Mouse (Mus musculus): ENCODE measurements at regions not wholly inside any gene's neighbourhood (a gene's known extent, or its start where the extent isn't known, plus 50 kb on each side); places are given as distances from the start of the nearest gene placed in this dataset.
A peak's percentile ranks its signal among the peaks of the same experiment; 100 is the strongest.

GRCm38 (mm10) chr14:73453164-73453563 is 56.7 kb upstream of the Med4 start:
- peak overlapping the region; percentile 41; the same call in 1 of the 2 replicates for H3K27ac ChIP-seq (ENCODE audit: low read length)
- H3K9me3 ChIP-seq (replicated peaks; ENCODE audit: control insufficient read depth, low read length), result no peaks in the 10 kb centered on the region
- H3K4me1 ChIP-seq (ENCODE audit: control insufficient read depth, insufficient read depth, low read length), result 0 out of 2 replicates have a peak, but pooled peaks cover 4% of the 10 kb centered on the region
- WGBS, result 50% methylated on average over 12 of the region's 12 CpGs
- H3K4me3 ChIP-seq (replicated peaks; ENCODE audit: low read length), result no peak overlapping the region
- no peak overlapping the region for H3K4me2 ChIP-seq (ENCODE audit: low read depth, low read length)
- H3K36me3 ChIP-seq (ENCODE audit: control insufficient read depth, insufficient read depth, low read length), result no peaks in the 10 kb centered on the region
- no peaks in the 10 kb centered on the region for H3K27me3 ChIP-seq (ENCODE audit: control insufficient read depth, insufficient read depth, low read length)
- no peak overlapping the region for H3K9ac ChIP-seq (ENCODE audit: low read length)
- peak; percentile 75 for ATAC-seq (ENCODE audit: insufficient read depth, low FRiP score)

GRCm38 (mm10) chr14:73452321-73453082 is 57.3 kb upstream of the Med4 start:
- Histone ChIP-seq H3K27ac (ENCODE audit: low read length) (peak overlapping the region; percentile 41; the same call in 1 of the 2 replicates), H3K4me1 (ENCODE audit: control insufficient read depth, insufficient read depth, low read length) (0 out of 2 replicates have a peak, but pooled peaks cover 4% of the 10 kb centered on the region), H3K36me3 (ENCODE audit: control insufficient read depth, insufficient read depth, low read length) (no peaks in the 10 kb centered on the region), H3K9me3 (replicated peaks; ENCODE audit: control insufficient read depth, low read length) (no peaks in the 10 kb centered on the region), H3K9ac (ENCODE audit: low read length) (no peak overlapping the region), H3K4me3 (replicated peaks; ENCODE audit: low read length) (no peak overlapping the region), H3K27me3 (ENCODE audit: control insufficient read depth, insufficient read depth, low read length) (no peaks in the 10 kb centered on the region), H3K4me2 (ENCODE audit: low read depth, low read length) (no peak overlapping the region)
- 65% methylated on average over 7 of the region's 7 CpGs for WGBS
- no peak for ATAC-seq (ENCODE audit: insufficient read depth, low FRiP score)

- H3K4me1 ChIP-seq (ENCODE audit: control insufficient read depth, insufficient read depth, low read length), result 0 out of 2 replicates have a peak, but pooled peaks cover 6% of the 10 kb centered on the region
These were observed 58.4 kb upstream of the Med4 start for GRCm38 (mm10) chr14:73451291-73452045.

GRCm38 (mm10) chr14:73449901-73450495 is 59.8 kb upstream of the Med4 start:
- Histone ChIP-seq H3K36me3 (ENCODE audit: control insufficient read depth, insufficient read depth, low read length) (no peaks in the 10 kb centered on the region), H3K4me2 (ENCODE audit: low read depth, low read length) (no peak overlapping the region), H3K27ac (ENCODE audit: low read length) (peak overlapping the region; percentile 50), H3K9ac (ENCODE audit: low read length) (no peak overlapping the region), H3K4me3 (replicated peaks; ENCODE audit: low read length) (no peak overlapping the region), H3K4me1 (ENCODE audit: control insufficient read depth, insufficient read depth, low read length) (peaks cover 18% of the 10 kb centered on the region), H3K27me3 (ENCODE audit: control insufficient read depth, insufficient read depth, low read length) (no peaks in the 10 kb centered on the region), H3K9me3 (replicated peaks; ENCODE audit: control insufficient read depth, low read length) (no peaks in the 10 kb centered on the region)
- WGBS, result 72% methylated on average over 6 of the region's 6 CpGs
- ATAC-seq (ENCODE audit: insufficient read depth, low FRiP score), result no peak

More at GRCm38 (mm10) chr14:73451291-73452045, 58.4 kb upstream of the Med4 start:
- no peaks in the 10 kb centered on the region for H3K27me3 ChIP-seq (ENCODE audit: control insufficient read depth, insufficient read depth, low read length)
- no peaks in the 10 kb centered on the region for H3K9me3 ChIP-seq (replicated peaks; ENCODE audit: control insufficient read depth, low read length)
- H3K4me2 ChIP-seq (ENCODE audit: low read depth, low read length), result no peak overlapping the region
- no peak overlapping the region for H3K27ac ChIP-seq (ENCODE audit: low read length)
- ATAC-seq (ENCODE audit: insufficient read depth, low FRiP score), result no peak
- H3K36me3 ChIP-seq (ENCODE audit: control insufficient read depth, insufficient read depth, low read length), result no peaks in the 10 kb centered on the region
- no peak overlapping the region for H3K4me3 ChIP-seq (replicated peaks; ENCODE audit: low read length)
- WGBS, result 76% methylated on average over 9 of the region's 9 CpGs
- H3K9ac ChIP-seq (ENCODE audit: low read length), result no peak overlapping the region

- no peak overlapping the region for H3K27ac ChIP-seq (ENCODE audit: low read length)
- peaks cover 21% of the 10 kb centered on the region for H3K4me1 ChIP-seq (ENCODE audit: control insufficient read depth, insufficient read depth, low read length)
- no peak overlapping the region for H3K4me3 ChIP-seq (replicated peaks; ENCODE audit: low read length)
- no peak overlapping the region for H3K9ac ChIP-seq (ENCODE audit: low read length)
- H3K4me2 ChIP-seq (ENCODE audit: low read depth, low read length), result no peak overlapping the region
- no peaks in the 10 kb centered on the region for H3K9me3 ChIP-seq (replicated peaks; ENCODE audit: control insufficient read depth, low read length)
- no peak for ATAC-seq (ENCODE audit: insufficient read depth, low FRiP score)
- WGBS, result 79% methylated on average over 10 of the region's 10 CpGs
- no peaks in the 10 kb centered on the region for H3K27me3 ChIP-seq (ENCODE audit: control insufficient read depth, insufficient read depth, low read length)
- H3K36me3 ChIP-seq (ENCODE audit: control insufficient read depth, insufficient read depth, low read length), result no peaks in the 10 kb centered on the region
These were observed 60.7 kb upstream of the Med4 start for GRCm38 (mm10) chr14:73449111-73449510.

- ATAC-seq (ENCODE audit: insufficient read depth, low FRiP score), result peak; percentile 89
These were observed 60.6 kb upstream of the Itm2b start for GRCm38 (mm10) chr14:73445508-73446256.

GRCm38 (mm10) chr14:73444733-73445132 is 59.6 kb upstream of the Itm2b start:
- ATAC-seq (ENCODE audit: insufficient read depth, low FRiP score), result no peak

More at GRCm38 (mm10) chr14:73445508-73446256, 60.6 kb upstream of the Itm2b start:
- Histone ChIP-seq H3K4me2 (ENCODE audit: low read depth, low read length) (no peak overlapping the region), H3K27ac (ENCODE audit: low read length) (peak overlapping the region; percentile 88), H3K27me3 (ENCODE audit: control insufficient read depth, insufficient read depth, low read length) (no peaks in the 10 kb centered on the region), H3K9ac (ENCODE audit: low read length) (peak overlapping the region; percentile 14; the same call in 1 of the 2 replicates), H3K36me3 (ENCODE audit: control insufficient read depth, insufficient read depth, low read length) (no peaks in the 10 kb centered on the region), H3K9me3 (replicated peaks; ENCODE audit: control insufficient read depth, low read length) (no peaks in the 10 kb centered on the region), H3K4me3 (replicated peaks; ENCODE audit: low read length) (no peak overlapping the region), H3K4me1 (ENCODE audit: control insufficient read depth, insufficient read depth, low read length) (peaks cover 17% of the 10 kb centered on the region)
- whole genome bisulfite sequencing, result 48% methylated on average over 6 of the region's 6 CpGs

GRCm38 (mm10) chr14:73441951-73442716 is 57.0 kb upstream of the Itm2b start:
- no peak for ATAC-seq (ENCODE audit: insufficient read depth, low FRiP score)
- H3K4me3 ChIP-seq (replicated peaks; ENCODE audit: low read length), result no peak overlapping the region
- H3K9me3 ChIP-seq (replicated peaks; ENCODE audit: control insufficient read depth, low read length), result no peaks in the 10 kb centered on the region
- H3K4me1 ChIP-seq (ENCODE audit: control insufficient read depth, insufficient read depth, low read length), result peaks cover 17% of the 10 kb centered on the region
- 66% methylated on average over 7 of the region's 7 CpGs for WGBS
- no peak overlapping the region for H3K27ac ChIP-seq (ENCODE audit: low read length)
- no peaks in the 10 kb centered on the region for H3K36me3 ChIP-seq (ENCODE audit: control insufficient read depth, insufficient read depth, low read length)
- H3K27me3 ChIP-seq (ENCODE audit: control insufficient read depth, insufficient read depth, low read length), result no peaks in the 10 kb centered on the region
- no peak overlapping the region for H3K4me2 ChIP-seq (ENCODE audit: low read depth, low read length)
- H3K9ac ChIP-seq (ENCODE audit: low read length), result no peak overlapping the region

More at GRCm38 (mm10) chr14:73444733-73445132, 59.6 kb upstream of the Itm2b start:
- Histone ChIP-seq H3K4me1 (ENCODE audit: control insufficient read depth, insufficient read depth, low read length) (peaks cover 17% of the 10 kb centered on the region), H3K4me3 (replicated peaks; ENCODE audit: low read length) (no peak overlapping the region), H3K9ac (ENCODE audit: low read length) (no peak overlapping the region), H3K36me3 (ENCODE audit: control insufficient read depth, insufficient read depth, low read length) (no peaks in the 10 kb centered on the region), H3K27me3 (ENCODE audit: control insufficient read depth, insufficient read depth, low read length) (no peaks in the 10 kb centered on the region), H3K9me3 (replicated peaks; ENCODE audit: control insufficient read depth, low read length) (no peaks in the 10 kb centered on the region), H3K27ac (ENCODE audit: low read length) (peak overlapping the region; percentile 88), H3K4me2 (ENCODE audit: low read depth, low read length) (no peak overlapping the region)
- 60% methylated on average over 3 of the region's 3 CpGs for WGBS
